Mouse (Mus musculus) liver, postnatal 0 days (tissue): Measurements from ENCODE around the gene Map3k19. TPM values are rescaled to one million over a fixed set of nuclear protein-coding genes. Genes with fewer than 3 reads are reported as not detected.

ENCODE experiments used
- ATAC-seq: fragments of 200-750 bp; cut with Nextera tagmentation; 2 replicates; pipeline ENCODE4 v1.8.0; 2017; ENCODE audit warnings: mild to moderate bottlenecking, moderate library complexity
- DNase-seq: peaks from one replicate; pipeline ENCODE4 v3.0.0-alpha.2; 2016
- H3K27ac ChIP-seq: fragments of 300-500 bp; sonication (generic); 2 replicates; pipeline ENCODE4 v1.5.1; 2014; ENCODE audit warnings: antibody characterized with exemption, moderate library complexity, mild to moderate bottlenecking, low read depth
- H3K27me3 ChIP-seq: fragments of 300-500 bp; sonication (generic); 2 replicates; pipeline ENCODE4 v1.6.1; 2014; ENCODE audit warnings: low read length, control low read depth, mixed read lengths; ENCODE audit not compliant: insufficient read depth
- H3K36me3 ChIP-seq: fragments of 300-500 bp; sonication (generic); replicated peaks from 2 replicates; pipeline ENCODE4 v1.6.1; 2014; ENCODE audit warnings: mild to moderate bottlenecking, control low read depth, low read length, moderate library complexity, mixed read lengths; ENCODE audit not compliant: insufficient read depth
- H3K4me1 ChIP-seq: fragments of 300-500 bp; sonication (generic); 2 replicates; pipeline ENCODE4 v1.6.1; 2014; ENCODE audit warnings: antibody characterized with exemption, mild to moderate bottlenecking, control low read depth; ENCODE audit not compliant: insufficient read depth
- H3K4me2 ChIP-seq: fragments of 300-500 bp; sonication (generic); 2 replicates; pipeline ENCODE4 v1.6.1; 2014; ENCODE audit warnings: low read depth, mild to moderate bottlenecking, low read length, moderate library complexity, mixed read lengths
- H3K4me3 ChIP-seq: fragments of 300-500 bp; sonication (generic); 2 replicates; pipeline ENCODE4 v1.5.1; 2014; ENCODE audit warnings: low read depth, low read length
- H3K9ac ChIP-seq: fragments of 300-500 bp; sonication (generic); replicated peaks from 2 replicates; pipeline ENCODE4 v1.6.1; 2014; ENCODE audit warnings: mild to moderate bottlenecking, moderate library complexity
- H3K9me3 ChIP-seq: fragments of 300-500 bp; sonication (generic); 2 replicates; pipeline ENCODE4 v1.6.1; 2016; ENCODE audit warnings: mild to moderate bottlenecking, control low read depth, low read length, mixed read lengths
- CTCF ChIP-seq: sonication (generic); IDR thresholded peaks from 2 replicates; pipeline ENCODE4 v1.5.1; 2016; ENCODE audit warnings: antibody characterized with exemption, low read depth
- EP300 ChIP-seq: IDR thresholded peaks from 2 replicates; pipeline ENCODE4 v1.6.1; 2016; ENCODE audit warnings: antibody characterized with exemption, low read depth, mild to moderate bottlenecking
- WGBS: fragments of 180-500 bp; shearing (Covaris S2); extraction: QIAGEN DNeasy Blood & Tissue Kit; methylation state at CpG from one replicate; pipeline ENCODE4 v1.1.7; 2014; ENCODE audit not compliant: insufficient replicate concordance; 5-methylcytosine and 5-hydroxymethylcytosine counted together
- polyA plus RNA-seq: library from polyadenylated mRNA; unstranded; fragments of >200 nt; fragmentation: Nextera tagmentation; extraction: Ambion mirVana; gene quantifications from 2 replicates; pipeline ENCODE4 v1.2.1, GENCODE M21; 2015

Map3k19 gene
- polyA plus RNA-seq, 1 experiment from 2014 or later = not detected

DNA sequence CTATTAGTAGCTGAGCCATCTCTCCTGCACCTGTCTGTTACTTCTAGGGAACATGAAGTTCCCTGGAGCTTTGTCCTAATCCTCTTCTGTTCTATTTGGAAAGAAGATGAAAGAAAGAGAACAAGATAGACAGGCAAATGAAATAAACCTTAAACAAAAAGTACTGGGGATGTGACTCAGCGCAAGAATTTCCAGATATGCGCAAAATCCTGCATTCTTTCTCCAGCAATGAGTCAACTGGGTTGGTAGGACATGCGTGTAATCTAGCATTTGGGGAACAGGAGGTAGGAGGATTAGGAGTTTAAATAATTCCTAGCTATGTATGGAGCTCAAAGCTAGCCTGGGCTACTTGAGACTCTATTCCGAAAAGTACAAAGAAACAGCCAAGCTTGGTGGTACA is 5.7 kb upstream of the Map3k19 start:
- TF ChIP-seq CTCF (no peak), EP300 (no peak)
- DNase-seq (no peak), ATAC-seq (no peak)
- WGBS = 89% methylated on average over 4 of the region's 4 CpGs
- Histone ChIP-seq H3K4me1 (no peaks in the 10 kb centered on the region), H3K9me3 (no peaks in the 10 kb centered on the region), H3K4me2 (no peak overlapping the region), H3K4me3 (no peak overlapping the region), H3K27me3 (no peaks in the 10 kb centered on the region), H3K9ac (no peak overlapping the region), H3K36me3 (no peaks in the 10 kb centered on the region), H3K27ac (no peak overlapping the region)

GRCm38 (mm10) chr1:127859799-127860400 is 5.1 kb upstream of the Map3k19 start:
- no peaks in the 10 kb centered on the region for H3K4me1 ChIP-seq
- no peak for TF ChIP-seq CTCF
- TF ChIP-seq EP300 = no peak
- H3K4me2 ChIP-seq = no peak overlapping the region
- no peak for DNase-seq
- no peak overlapping the region for H3K9ac ChIP-seq
- 70% methylated on average over 6 of the region's 6 CpGs for WGBS
- H3K36me3 ChIP-seq = no peaks in the 10 kb centered on the region
- H3K9me3 ChIP-seq = no peaks in the 10 kb centered on the region
- H3K4me3 ChIP-seq = no peak overlapping the region
- no peak overlapping the region for H3K27ac ChIP-seq
- no peaks in the 10 kb centered on the region for H3K27me3 ChIP-seq
- no peak for ATAC-seq

DNA sequence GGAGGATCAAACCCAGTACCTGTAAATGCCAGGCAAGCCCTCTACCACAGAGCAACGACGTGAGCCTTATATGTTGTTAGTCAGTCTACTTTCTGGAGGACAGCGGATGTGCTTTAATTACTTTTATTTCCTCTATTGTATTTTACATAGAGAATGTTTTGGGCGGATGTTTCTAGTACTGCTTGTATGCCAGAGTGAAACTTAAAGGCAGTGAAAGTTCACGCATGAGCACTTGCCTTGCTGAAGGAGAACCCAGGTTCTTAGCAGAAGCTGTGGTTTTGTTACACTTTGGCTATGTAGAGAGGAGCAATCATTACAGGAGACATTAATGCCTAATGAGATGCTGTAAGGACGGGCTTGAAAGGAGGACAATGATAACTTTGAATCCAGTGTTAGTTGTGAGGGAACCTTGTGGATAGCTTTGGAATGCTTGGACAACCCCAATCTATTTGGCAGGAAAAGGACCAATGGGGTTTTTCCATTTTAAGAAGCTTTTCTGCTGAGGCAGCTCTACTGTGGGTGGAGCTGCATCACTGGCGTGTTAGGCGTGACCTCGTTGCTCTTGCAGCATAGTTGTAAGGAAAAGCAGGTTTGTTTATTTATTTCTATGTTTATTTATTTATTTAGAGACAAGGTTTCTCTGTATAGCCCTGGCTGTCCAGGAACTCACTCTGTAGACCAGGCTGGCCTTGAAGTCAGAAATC is 4.3 kb upstream of the Map3k19 start:
- Histone ChIP-seq H3K9ac (no peak overlapping the region), H3K4me2 (no peak overlapping the region), H3K27me3 (no peaks in the 10 kb centered on the region), H3K4me1 (no peaks in the 10 kb centered on the region), H3K36me3 (no peaks in the 10 kb centered on the region), H3K4me3 (no peak overlapping the region), H3K27ac (no peak overlapping the region), H3K9me3 (no peaks in the 10 kb centered on the region)
- WGBS = 67% methylated on average over 9 of the region's 9 CpGs
- ATAC-seq (no peak), DNase-seq (no peak)
- no peak for TF ChIP-seq EP300

DNA sequence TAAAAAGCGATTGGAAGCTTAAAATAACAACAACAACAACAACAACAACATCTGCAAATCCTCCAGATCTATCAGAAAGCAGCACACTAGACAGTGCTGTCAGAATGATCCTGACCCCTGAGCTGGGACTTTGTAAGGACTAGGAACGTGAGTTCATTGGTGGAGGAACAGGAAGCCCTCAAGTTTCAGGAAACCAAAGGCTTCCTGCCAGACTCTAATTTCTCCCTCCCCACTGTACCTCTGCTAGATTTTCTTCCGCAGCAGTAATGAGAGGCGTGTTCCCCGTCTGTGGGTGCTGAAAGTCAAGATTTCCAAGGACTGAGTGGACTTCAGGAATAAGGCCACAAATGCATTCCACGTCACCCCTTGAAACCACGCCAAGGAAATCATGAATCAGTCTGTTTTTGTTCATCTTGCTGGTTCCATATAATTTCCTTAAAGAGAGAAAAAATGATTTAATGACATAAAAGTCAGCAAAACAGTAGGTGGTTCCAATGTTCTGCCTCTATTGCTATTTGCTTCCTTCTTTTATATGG is 4.7 kb downstream of the Map3k19 start:
- DNase-seq = no peak
- Histone ChIP-seq H3K36me3 (no peaks in the 10 kb centered on the region), H3K4me1 (no peaks in the 10 kb centered on the region)

GRCm38 (mm10) chr1:127845472-127845871 is 9.4 kb downstream of the Map3k19 start:
- TF ChIP-seq CTCF (no peak), EP300 (no peak)
- Histone ChIP-seq H3K9me3 (no peaks in the 10 kb centered on the region), H3K27me3 (no peaks in the 10 kb centered on the region), H3K9ac (no peak overlapping the region), H3K36me3 (no peaks in the 10 kb centered on the region), H3K4me1 (no peaks in the 10 kb centered on the region), H3K27ac (no peak overlapping the region), H3K4me2 (no peak overlapping the region), H3K4me3 (no peak overlapping the region)
- WGBS = 57% methylated on average over 5 of the region's 5 CpGs
- DNase-seq (no peak), ATAC-seq (no peak)

More for the DNA sequence above, 4.7 kb downstream of the Map3k19 start:
- Histone ChIP-seq H3K9me3 (peaks cover 2% of the 10 kb centered on the region; the same call in 1 of the 2 replicates), H3K4me3 (no peak overlapping the region), H3K27ac (no peak overlapping the region), H3K9ac (no peak overlapping the region), H3K27me3 (no peaks in the 10 kb centered on the region), H3K4me2 (no peak overlapping the region)
- no peak for ATAC-seq
- 35% methylated on average over 7 of the region's 7 CpGs for WGBS
- no peak for TF ChIP-seq EP300
- no peak for TF ChIP-seq CTCF

GRCm38 (mm10) chr1:127838602-127839001 is 16.2 kb downstream of the Map3k19 start:
- WGBS = 61% methylated on average over 1 of the region's 1 CpGs
- H3K9ac ChIP-seq = no peak overlapping the region
- H3K27ac ChIP-seq = no peak overlapping the region
- no peaks in the 10 kb centered on the region for H3K4me1 ChIP-seq
- TF ChIP-seq CTCF = no peak
- no peak for TF ChIP-seq EP300
- no peak overlapping the region for H3K4me2 ChIP-seq
- no peaks in the 10 kb centered on the region for H3K9me3 ChIP-seq
- H3K27me3 ChIP-seq = no peaks in the 10 kb centered on the region
- ATAC-seq (no peak), DNase-seq (no peak)
- no peak overlapping the region for H3K4me3 ChIP-seq
- H3K36me3 ChIP-seq = no peaks in the 10 kb centered on the region
